Mouse (Mus musculus) stomach, postnatal 0 days (tissue): ENCODE data around the gene Amotl2. TPM values are rescaled to one million over a fixed set of nuclear protein-coding genes. Genes with fewer than 3 reads are reported as not detected.

ENCODE experiments used
- ATAC-seq: fragments of 200-750 bp; cut with Nextera tagmentation; 2 replicates; pipeline ENCODE4 v1.8.0; 2017; ENCODE audit not compliant: low FRiP score, low TSS enrichment
- DNase-seq: peaks from one replicate; pipeline ENCODE4 v3.0.0-alpha.2; 2016; ENCODE audit warnings: low spot score
- H3K27ac ChIP-seq: fragments of 300-500 bp; sonication (generic); replicated peaks from 2 replicates; pipeline ENCODE4 v1.5.1; 2014; ENCODE audit warnings: mild to moderate bottlenecking, control low read depth
- H3K27me3 ChIP-seq: fragments of 300-500 bp; sonication (generic); 2 replicates; pipeline ENCODE4 v1.6.1; 2014; ENCODE audit warnings: low read length; ENCODE audit not compliant: control insufficient read depth, insufficient read depth
- H3K36me3 ChIP-seq: fragments of 300-500 bp; sonication (generic); 2 replicates; pipeline ENCODE4 v1.6.1; 2014; ENCODE audit warnings: low read length, mixed read lengths; ENCODE audit not compliant: control insufficient read depth, insufficient read depth
- H3K4me1 ChIP-seq: fragments of 300-500 bp; sonication (generic); replicated peaks from 2 replicates; pipeline ENCODE4 v1.6.1; 2014; ENCODE audit warnings: antibody characterized with exemption; ENCODE audit not compliant: control insufficient read depth, insufficient read depth
- H3K4me2 ChIP-seq: fragments of 300-500 bp; sonication (generic); replicated peaks from 2 replicates; pipeline ENCODE4 v1.6.1; 2014; ENCODE audit warnings: low read depth, mild to moderate bottlenecking, control low read depth, moderate library complexity
- H3K4me3 ChIP-seq: fragments of 300-500 bp; sonication (generic); 2 replicates; pipeline ENCODE4 v1.5.1; 2014; ENCODE audit warnings: low read depth, low read length, control low read depth
- H3K9ac ChIP-seq: fragments of 300-500 bp; sonication (generic); 2 replicates; pipeline ENCODE4 v1.6.1; 2014; ENCODE audit warnings: mild to moderate bottlenecking, low read length, control low read depth, mixed read lengths
- H3K9me3 ChIP-seq: fragments of 300-500 bp; sonication (generic); 2 replicates; pipeline ENCODE4 v1.6.1; 2016; ENCODE audit warnings: low read length; ENCODE audit not compliant: control insufficient read depth
- CTCF ChIP-seq: IDR thresholded peaks from 2 replicates; pipeline ENCODE4 v1.5.1; 2016; ENCODE audit warnings: antibody characterized with exemption, low read depth, mild to moderate bottlenecking, moderate library complexity
- EP300 ChIP-seq: optimal IDR thresholded peaks from 2 replicates; pipeline ENCODE3; 2016; ENCODE audit warnings: antibody characterized with exemption
- WGBS: fragments of 180-500 bp; shearing (Covaris S2); extraction: QIAGEN DNeasy Blood & Tissue Kit; methylation state at CpG from one replicate; pipeline ENCODE4 v1.1.7; 2014; 5-methylcytosine and 5-hydroxymethylcytosine counted together
- polyA plus RNA-seq: library from polyadenylated mRNA; unstranded; fragments of >200 nt; fragmentation: Nextera tagmentation; extraction: Ambion mirVana; gene quantifications from 2 replicates; pipeline ENCODE4 v1.2.1, GENCODE M21; 2015

Amotl2 gene
- polyA plus RNA-seq, 1 experiment from 2014 or later, result 18.6 TPM

DNA sequence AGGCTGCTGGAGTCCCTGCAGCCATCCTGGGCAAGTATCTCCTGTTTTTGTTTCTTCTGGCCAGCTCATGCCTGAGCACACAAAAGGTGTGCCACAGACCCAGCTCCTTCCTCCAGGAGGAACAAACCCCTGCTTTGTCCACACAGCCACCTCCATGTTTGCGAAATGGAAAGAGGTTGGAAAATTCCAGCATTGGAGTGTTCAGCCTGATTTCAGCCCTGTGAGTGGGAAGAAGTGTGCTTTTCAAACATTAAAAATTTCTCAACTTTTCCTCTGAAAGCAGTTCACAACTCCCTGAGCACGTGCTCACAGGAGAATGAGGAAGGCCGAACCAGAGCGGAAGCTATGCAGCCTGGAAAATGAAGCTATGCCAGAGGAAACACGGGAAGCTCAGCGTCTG is 15.4 kb upstream of the Amotl2 start:
- Histone ChIP-seq H3K4me3 (no peak overlapping the region), H3K27me3 (no peaks in the 10 kb centered on the region), H3K27ac (no peak overlapping the region), H3K9ac (no peak overlapping the region), H3K4me2 (no peak overlapping the region), H3K36me3 (no peaks in the 10 kb centered on the region), H3K4me1 (no peaks in the 10 kb centered on the region), H3K9me3 (no peaks in the 10 kb centered on the region)
- no peak for TF ChIP-seq EP300
- no peak for TF ChIP-seq CTCF
- ATAC-seq, result peak; percentile 51; the same call in 1 of the 2 replicates
- 81% methylated on average over 6 of the region's 6 CpGs for WGBS
- peak; percentile 34 for DNase-seq

DNA sequence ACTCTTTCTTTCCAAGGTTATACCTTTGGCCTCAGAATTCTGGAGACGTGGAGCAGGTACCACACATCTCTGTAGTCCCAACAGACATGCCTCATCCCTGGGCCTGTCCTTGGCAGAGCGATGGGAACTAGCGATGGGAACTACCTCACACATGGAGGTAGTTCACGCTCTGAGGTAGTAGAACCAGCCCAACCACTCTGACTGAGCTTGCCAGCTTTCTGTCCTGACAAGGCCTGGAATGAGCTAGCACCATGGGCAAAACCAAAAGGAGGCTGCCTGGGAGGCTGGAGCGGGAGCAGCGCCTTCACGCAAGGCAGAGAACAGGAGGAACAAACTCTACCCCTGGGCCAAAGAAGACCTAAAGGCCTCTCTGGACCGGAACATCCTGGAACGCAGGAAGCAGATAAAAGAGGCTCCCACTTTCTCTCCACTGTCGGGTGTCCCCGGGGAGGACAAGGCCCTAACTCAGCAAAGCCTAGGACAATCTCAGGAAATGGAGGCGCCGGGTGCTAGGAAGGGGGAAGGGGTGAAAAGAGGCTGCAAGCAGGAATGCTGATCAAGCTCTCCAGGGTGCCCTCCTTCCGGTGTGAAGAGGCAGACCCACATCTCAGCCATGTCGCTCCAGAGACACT is 6.9 kb upstream of the Amotl2 start:
- Histone ChIP-seq H3K27ac (no peak overlapping the region), H3K27me3 (no peaks in the 10 kb centered on the region), H3K4me1 (no peaks in the 10 kb centered on the region; the same call in 1 of the 2 replicates), H3K36me3 (no peaks in the 10 kb centered on the region), H3K9ac (no peak overlapping the region), H3K9me3 (no peaks in the 10 kb centered on the region), H3K4me2 (no peak overlapping the region), H3K4me3 (no peak overlapping the region)
- DNase-seq (no peak), ATAC-seq (peak; percentile 42; the same call in 1 of the 2 replicates)
- no peak for TF ChIP-seq CTCF
- TF ChIP-seq EP300, result no peak
- 59% methylated on average over 15 of the region's 15 CpGs for WGBS

- no peaks in the 10 kb centered on the region; the same call in 1 of the 2 replicates for H3K4me1 ChIP-seq
- no peak overlapping the region for H3K4me2 ChIP-seq
- H3K4me3 ChIP-seq, result no peak overlapping the region
- H3K9me3 ChIP-seq, result no peaks in the 10 kb centered on the region
- no peak overlapping the region for H3K9ac ChIP-seq
- DNase-seq (no peak), ATAC-seq (no peak)
- 64% methylated on average over 5 of the region's 5 CpGs for WGBS
- no peaks in the 10 kb centered on the region for H3K36me3 ChIP-seq
- TF ChIP-seq EP300 (no peak), CTCF (no peak)
- H3K27ac ChIP-seq, result no peak overlapping the region
- H3K27me3 ChIP-seq, result no peaks in the 10 kb centered on the region
These were observed 6.0 kb upstream of the Amotl2 start for GRCm38 (mm10) chr9:102710520-102710919.

- Histone ChIP-seq H3K4me1 (no peaks in the 10 kb centered on the region; the same call in 1 of the 2 replicates), H3K4me3 (no peak overlapping the region), H3K27ac (no peak overlapping the region), H3K4me2 (no peak overlapping the region), H3K27me3 (no peaks in the 10 kb centered on the region), H3K9ac (no peak overlapping the region), H3K36me3 (no peaks in the 10 kb centered on the region), H3K9me3 (no peaks in the 10 kb centered on the region)
- ATAC-seq (no peak), DNase-seq (peak; percentile 63)
- WGBS, result 71% methylated on average over 2 of the region's 2 CpGs
- TF ChIP-seq EP300, result no peak
- TF ChIP-seq CTCF, result peak; percentile 82
These were observed 2.7 kb upstream of the Amotl2 start for GRCm38 (mm10) chr9:102713797-102714196.

GRCm38 (mm10) chr9:102714893-102715505 is 1.5 kb upstream of the Amotl2 start:
- DNase-seq (no peak), ATAC-seq (no peak)
- 0 out of 2 replicates have a peak overlapping the region, but pooled peaks have one; percentile 31 for H3K9ac ChIP-seq
- no peaks in the 10 kb centered on the region; the same call in 1 of the 2 replicates for H3K4me1 ChIP-seq
- H3K27me3 ChIP-seq, result no peaks in the 10 kb centered on the region
- no peaks in the 10 kb centered on the region for H3K9me3 ChIP-seq
- no peaks in the 10 kb centered on the region for H3K36me3 ChIP-seq
- 0 out of 2 replicates have a peak overlapping the region, but pooled peaks have one; percentile 17 for H3K4me2 ChIP-seq
- WGBS, result 13% methylated on average over 7 of the region's 7 CpGs
- no peak overlapping the region for H3K4me3 ChIP-seq
- 0 out of 2 replicates have a peak overlapping the region, but pooled peaks have one; percentile 40 for H3K27ac ChIP-seq
- TF ChIP-seq EP300 (no peak), CTCF (no peak; the same call in 1 of the 2 replicates)

- Histone ChIP-seq H3K4me2 (no peak overlapping the region), H3K9me3 (no peaks in the 10 kb centered on the region), H3K9ac (0 out of 2 replicates have a peak overlapping the region, but pooled peaks have one; percentile 31), H3K27me3 (no peaks in the 10 kb centered on the region), H3K4me3 (no peak overlapping the region), H3K27ac (no peak overlapping the region), H3K4me1 (peaks cover under 1% of the 10 kb centered on the region; the same call in 1 of the 2 replicates), H3K36me3 (peaks cover 4% of the 10 kb centered on the region; the same call in 1 of the 2 replicates)
- DNase-seq (no peak), ATAC-seq (no peak)
- TF ChIP-seq EP300 (no peak), CTCF (no peak)
- 54% methylated on average over 2 of the region's 2 CpGs for WGBS
These were observed 969 bp upstream of the Amotl2 start for GRCm38 (mm10) chr9:102715506-102715900.
